Mouse (Mus musculus): Measurements from ENCODE around the gene Slc16a14. TPM values are rescaled to one million over a fixed set of nuclear protein-coding genes. Genes with fewer than 3 reads are reported as not detected.

The Slc16a14 gene
- polyA plus RNA-seq, 1 experiment = 0.07 TPM

DNA sequence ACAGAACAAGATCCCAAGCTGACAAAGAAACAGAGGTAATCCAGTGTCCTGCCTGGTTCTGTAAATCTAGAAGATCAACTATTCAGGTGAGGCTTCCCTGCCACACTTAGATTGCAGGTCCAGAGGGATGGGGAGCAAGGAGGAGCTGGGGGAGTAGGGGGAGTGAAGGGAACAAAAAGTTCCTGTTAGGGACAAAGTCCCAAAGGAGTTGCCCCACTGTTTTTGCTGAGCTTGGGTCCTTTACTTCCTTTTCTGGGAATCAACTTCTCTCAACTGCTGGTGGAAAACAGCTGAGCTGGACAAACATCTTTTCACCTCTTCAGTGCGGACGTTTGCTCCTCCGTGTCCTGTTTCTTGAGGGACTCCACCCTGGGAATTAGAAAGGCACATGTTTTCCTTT is 11.0 kb upstream of the Slc16a14 start:
- no peak for DNase-seq
- Histone ChIP-seq H3K27ac (ENCODE audit: control insufficient read depth, insufficient read depth, low read length) (no peak overlapping the region), H3K27me3 (ENCODE audit: control insufficient read depth, insufficient read depth, low read length) (no peaks in the 10 kb centered on the region), H3K4me1 (replicated peaks; ENCODE audit: control insufficient read depth, insufficient read depth, low read length) (no peaks in the 10 kb centered on the region), H3K4me3 (ENCODE audit: control insufficient read depth, insufficient read depth, low read length) (no peak overlapping the region), H3K36me3 (ENCODE audit: control insufficient read depth, insufficient read depth, low read length) (no peaks in the 10 kb centered on the region)
- whole genome bisulfite sequencing = 85% methylated on average over 3 of the region's 3 CpGs
- TF ChIP-seq POLR2A (IDR thresholded peaks at IDR 0.05; ENCODE audit: control insufficient read depth, extremely low read depth, insufficient read depth, low read length, poor library complexity) = no peak
- TF ChIP-seq CTCF (IDR thresholded peaks at IDR 0.05; ENCODE audit: borderline replicate concordance, control insufficient read depth, extremely low read depth, insufficient read depth, low read length, poor library complexity) = no peak

DNA sequence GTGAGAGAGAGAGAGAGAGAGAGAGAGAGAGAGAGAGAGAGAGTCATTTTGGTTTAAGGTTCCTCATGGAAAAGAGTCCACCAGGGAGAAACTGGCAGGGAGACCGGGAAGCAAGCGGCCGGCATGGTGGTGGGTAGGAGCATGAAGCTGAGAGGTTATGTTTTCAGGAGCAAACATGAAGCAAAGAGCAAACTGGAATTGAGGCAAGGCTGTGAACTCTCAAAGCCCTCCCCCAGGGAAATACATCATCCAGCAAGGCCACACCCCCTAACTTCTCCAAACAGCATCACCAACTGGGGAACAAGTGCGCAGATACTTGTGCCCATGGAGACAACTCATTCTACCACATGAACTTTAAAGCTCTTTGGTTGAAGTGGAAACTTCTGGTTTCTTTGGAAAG is 8.6 kb upstream of the Slc16a14 start:
- H3K4me1 ChIP-seq (replicated peaks; ENCODE audit: control insufficient read depth, insufficient read depth, low read length) = no peaks in the 10 kb centered on the region
- over 99% methylated on average over 4 of the region's 4 CpGs for WGBS
- H3K27me3 ChIP-seq (ENCODE audit: control insufficient read depth, insufficient read depth, low read length) = no peaks in the 10 kb centered on the region
- no peak overlapping the region for H3K4me3 ChIP-seq (ENCODE audit: control insufficient read depth, insufficient read depth, low read length)
- no peak for DNase-seq
- H3K27ac ChIP-seq (ENCODE audit: control insufficient read depth, insufficient read depth, low read length) = no peak overlapping the region
- no peak for TF ChIP-seq CTCF (IDR thresholded peaks at IDR 0.05; ENCODE audit: borderline replicate concordance, control insufficient read depth, extremely low read depth, insufficient read depth, low read length, poor library complexity)
- TF ChIP-seq POLR2A (IDR thresholded peaks at IDR 0.05; ENCODE audit: control insufficient read depth, extremely low read depth, insufficient read depth, low read length, poor library complexity) = no peak
- H3K36me3 ChIP-seq (ENCODE audit: control insufficient read depth, insufficient read depth, low read length) = no peaks in the 10 kb centered on the region

DNA sequence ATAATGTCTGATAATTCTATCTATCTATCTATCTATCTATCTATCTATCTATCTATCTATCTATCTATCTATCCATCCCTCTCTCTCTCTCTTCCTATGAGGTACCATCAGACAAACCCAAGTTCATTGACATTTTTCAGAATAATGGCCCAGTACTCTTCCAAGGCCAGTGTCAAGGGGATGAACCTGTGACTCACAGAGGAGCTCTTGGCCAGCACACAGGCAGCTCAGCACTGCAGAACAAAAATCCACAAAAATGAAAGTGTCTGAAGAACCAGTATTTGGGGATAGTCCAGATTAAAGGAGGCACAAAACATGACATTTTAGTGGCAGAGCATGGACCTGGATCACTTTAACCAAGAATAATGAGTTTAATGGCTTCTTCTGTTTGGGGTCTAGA is 7.7 kb upstream of the Slc16a14 start:
- no peaks in the 10 kb centered on the region for H3K4me1 ChIP-seq (replicated peaks; ENCODE audit: control insufficient read depth, insufficient read depth, low read length)
- DNase-seq = no peak
- no peak overlapping the region for H3K27ac ChIP-seq (ENCODE audit: control insufficient read depth, insufficient read depth, low read length)
- H3K27me3 ChIP-seq (ENCODE audit: control insufficient read depth, insufficient read depth, low read length) = no peaks in the 10 kb centered on the region
- H3K36me3 ChIP-seq (ENCODE audit: control insufficient read depth, insufficient read depth, low read length) = no peaks in the 10 kb centered on the region
- no peak for TF ChIP-seq CTCF (IDR thresholded peaks at IDR 0.05; ENCODE audit: borderline replicate concordance, control insufficient read depth, extremely low read depth, insufficient read depth, low read length, poor library complexity)
- H3K4me3 ChIP-seq (ENCODE audit: control insufficient read depth, insufficient read depth, low read length) = no peak overlapping the region

DNA sequence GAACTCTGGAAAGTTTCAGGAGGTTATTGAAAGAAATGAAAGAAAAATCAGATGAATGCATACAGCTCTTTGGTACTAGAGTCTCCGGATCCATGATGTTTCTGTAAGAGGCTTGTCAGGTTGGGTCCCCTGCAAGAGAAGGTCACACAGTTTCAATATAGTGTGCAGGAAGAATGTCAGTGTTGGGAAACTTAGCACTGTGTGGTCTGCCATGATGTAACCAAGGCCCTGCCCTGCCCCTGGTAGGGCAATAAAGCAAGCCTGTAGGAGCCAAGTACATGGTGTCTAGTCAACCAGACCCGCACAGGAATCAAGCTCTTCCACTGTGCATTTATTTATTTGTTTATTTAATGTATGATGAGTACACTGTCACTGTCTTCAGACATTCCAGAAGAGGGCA is 5.4 kb upstream of the Slc16a14 start:
- no peak for DNase-seq
- Histone ChIP-seq H3K4me3 (ENCODE audit: control insufficient read depth, insufficient read depth, low read length) (no peak overlapping the region), H3K4me1 (replicated peaks; ENCODE audit: control insufficient read depth, insufficient read depth, low read length) (no peaks in the 10 kb centered on the region), H3K36me3 (ENCODE audit: control insufficient read depth, insufficient read depth, low read length) (no peaks in the 10 kb centered on the region), H3K27me3 (ENCODE audit: control insufficient read depth, insufficient read depth, low read length) (no peaks in the 10 kb centered on the region), H3K27ac (ENCODE audit: control insufficient read depth, insufficient read depth, low read length) (no peak overlapping the region)
- 97% methylated on average over 2 of the region's 2 CpGs for WGBS
- no peak for TF ChIP-seq POLR2A (IDR thresholded peaks at IDR 0.05; ENCODE audit: control insufficient read depth, extremely low read depth, insufficient read depth, low read length, poor library complexity)
- no peak for TF ChIP-seq CTCF (IDR thresholded peaks at IDR 0.05; ENCODE audit: borderline replicate concordance, control insufficient read depth, extremely low read depth, insufficient read depth, low read length, poor library complexity)

DNA sequence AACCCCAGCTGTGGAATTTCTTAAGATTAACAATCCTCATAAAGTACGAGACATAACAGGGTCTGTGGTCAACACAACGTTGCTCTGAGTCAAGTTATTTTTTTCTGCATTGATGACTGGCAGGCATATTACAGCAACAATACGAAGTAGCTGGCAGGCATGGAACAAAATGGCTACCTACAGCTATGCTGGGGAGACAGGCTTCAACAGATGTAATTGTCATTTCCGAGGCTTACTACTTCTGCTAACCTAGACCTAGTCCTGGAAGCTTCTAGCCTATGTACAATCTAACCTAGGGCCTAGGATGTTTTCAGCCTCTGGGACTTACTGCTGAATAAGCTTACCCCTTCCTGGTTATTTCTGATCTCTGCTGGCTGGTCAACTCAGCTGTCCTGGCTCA is 4.5 kb upstream of the Slc16a14 start:
- H3K4me3 ChIP-seq (ENCODE audit: control insufficient read depth, insufficient read depth, low read length) = no peak overlapping the region
- H3K36me3 ChIP-seq (ENCODE audit: control insufficient read depth, insufficient read depth, low read length) = no peaks in the 10 kb centered on the region
- H3K27me3 ChIP-seq (ENCODE audit: control insufficient read depth, insufficient read depth, low read length) = no peaks in the 10 kb centered on the region
- 82% methylated on average over 4 of the region's 4 CpGs for WGBS
- no peak for TF ChIP-seq CTCF (IDR thresholded peaks at IDR 0.05; ENCODE audit: borderline replicate concordance, control insufficient read depth, extremely low read depth, insufficient read depth, low read length, poor library complexity)
- TF ChIP-seq POLR2A (IDR thresholded peaks at IDR 0.05; ENCODE audit: control insufficient read depth, extremely low read depth, insufficient read depth, low read length, poor library complexity) = no peak
- H3K4me1 ChIP-seq (replicated peaks; ENCODE audit: control insufficient read depth, insufficient read depth, low read length) = no peaks in the 10 kb centered on the region
- H3K27ac ChIP-seq (ENCODE audit: control insufficient read depth, insufficient read depth, low read length) = no peak overlapping the region
- DNase-seq = no peak

DNA sequence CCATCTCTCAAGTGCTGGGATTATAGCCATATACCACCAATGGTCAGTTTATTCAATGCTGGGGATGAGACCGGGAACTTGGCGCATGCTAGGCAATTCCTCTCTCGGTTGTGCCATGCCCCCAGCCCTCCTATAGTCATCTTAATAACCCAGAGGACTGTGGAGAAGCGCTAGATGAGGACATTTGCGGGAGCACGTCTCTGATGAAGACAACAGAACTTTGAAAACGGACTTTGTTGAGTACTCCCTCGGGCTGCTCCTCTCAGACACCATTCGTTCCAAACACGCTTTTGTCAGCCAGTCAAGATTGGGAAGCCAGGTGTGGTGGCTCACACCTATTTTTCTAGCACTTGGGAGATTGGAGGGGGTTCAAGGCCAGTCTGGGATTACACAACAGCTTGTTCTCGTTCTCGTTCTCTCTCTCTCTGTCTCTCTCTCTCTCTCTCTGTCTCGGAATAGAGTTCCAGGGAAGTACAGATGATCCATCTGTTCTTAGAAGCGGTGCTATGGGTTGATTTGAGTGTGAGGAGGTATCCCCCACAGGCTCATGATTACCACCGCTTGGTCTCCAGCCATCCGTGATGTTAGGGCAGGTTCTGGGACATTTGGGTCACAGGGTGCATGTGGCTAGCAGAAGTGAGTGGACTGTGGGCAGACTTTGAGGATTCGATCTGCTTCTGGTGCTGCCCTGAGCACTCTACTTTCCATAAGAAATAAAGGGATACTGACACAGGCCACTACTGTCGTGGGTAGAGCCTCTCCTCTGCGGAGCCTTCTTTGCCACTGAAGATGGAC is 2.0 kb upstream of the Slc16a14 start:
- WGBS = 95% methylated on average over 19 of the region's 19 CpGs
- no peak overlapping the region for H3K27ac ChIP-seq (ENCODE audit: control insufficient read depth, insufficient read depth, low read length)

DNA sequence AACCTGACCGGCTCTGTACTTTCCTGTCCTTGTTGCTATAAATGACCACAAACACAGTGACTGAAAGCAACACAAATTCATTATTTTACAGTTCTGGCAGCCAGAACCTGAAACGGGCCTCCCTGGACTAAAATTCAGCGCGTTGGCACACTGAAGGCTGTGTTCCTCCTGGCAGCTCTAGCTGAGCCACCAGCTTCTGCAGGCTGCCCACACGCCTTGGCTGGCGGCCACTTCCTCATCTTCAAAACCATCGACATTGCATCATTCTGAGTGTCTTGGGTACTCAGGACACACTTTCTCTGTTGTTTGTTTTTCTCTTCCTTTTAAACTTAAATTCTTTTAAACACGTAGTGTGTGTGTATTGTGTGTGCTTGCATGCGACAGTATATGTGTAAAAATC is 734 bp upstream of the Slc16a14 start:
- Histone ChIP-seq H3K4me1 (replicated peaks; ENCODE audit: control insufficient read depth, insufficient read depth, low read length) (no peaks in the 10 kb centered on the region; the same call in 1 of the 2 replicates), H3K27me3 (ENCODE audit: control insufficient read depth, insufficient read depth, low read length) (no peaks in the 10 kb centered on the region), H3K27ac (ENCODE audit: control insufficient read depth, insufficient read depth, low read length) (no peak overlapping the region), H3K36me3 (ENCODE audit: control insufficient read depth, insufficient read depth, low read length) (no peaks in the 10 kb centered on the region), H3K4me3 (ENCODE audit: control insufficient read depth, insufficient read depth, low read length) (no peak overlapping the region)
- TF ChIP-seq CTCF (IDR thresholded peaks at IDR 0.05; ENCODE audit: borderline replicate concordance, control insufficient read depth, extremely low read depth, insufficient read depth, low read length, poor library complexity) = no peak
- no peak for TF ChIP-seq POLR2A (IDR thresholded peaks at IDR 0.05; ENCODE audit: control insufficient read depth, extremely low read depth, insufficient read depth, low read length, poor library complexity)
- DNase-seq = no peak
- WGBS = 10% methylated on average over 9 of the region's 9 CpGs

More for the DNA sequence above, 2.0 kb upstream of the Slc16a14 start:
- H3K36me3 ChIP-seq (ENCODE audit: control insufficient read depth, insufficient read depth, low read length) = no peaks in the 10 kb centered on the region
- no peaks in the 10 kb centered on the region; the same call in 1 of the 2 replicates for H3K4me1 ChIP-seq (replicated peaks; ENCODE audit: control insufficient read depth, insufficient read depth, low read length)
- H3K27me3 ChIP-seq (ENCODE audit: control insufficient read depth, insufficient read depth, low read length) = no peaks in the 10 kb centered on the region
- H3K4me3 ChIP-seq (ENCODE audit: control insufficient read depth, insufficient read depth, low read length) = no peak overlapping the region
- TF ChIP-seq POLR2A (IDR thresholded peaks at IDR 0.05; ENCODE audit: control insufficient read depth, extremely low read depth, insufficient read depth, low read length, poor library complexity) (no peak), CTCF (IDR thresholded peaks at IDR 0.05; ENCODE audit: borderline replicate concordance, control insufficient read depth, extremely low read depth, insufficient read depth, low read length, poor library complexity) (no peak)
- no peak for DNase-seq
